In genomic region chr3:154570029-154570575, GRCm38 (mm10) we compare ENCODE assay signal across 11 mouse cellular contexts. TPM values are rescaled to one million over a fixed set of nuclear protein-coding genes. Genes with fewer than 3 reads are reported as not detected.
A peak's percentile ranks its signal among the peaks of the same experiment; 100 is the strongest.
DNase-seq lines count a peak whose midpoint lies in the region; ATAC-seq lines count a peak whose summit lies in the region.
"Had no signal": no experiment of that assay in that cellular context is flagged by ENCODE, and none has a peak within 500 bp of the region (broad histone marks: within the 10 kb centered on the region; RNA-seq: fewer than 3 reads in every experiment).

No protein-coding gene starts in this region.

- no peak overlapping the region for H3K27ac ChIP-seq in lung, embryonic 15.5 days
- H3K27ac ChIP-seq in hindbrain, embryonic 14.5 days: no peak overlapping the region
- H3K27ac ChIP-seq in neural tube, embryonic 15.5 days (replicated peaks): no peak overlapping the region

- WGBS in lung, embryonic 15.5 days: 48% methylated on average over 14 of the region's 14 CpGs
- 23% methylated on average over 14 of the region's 14 CpGs for WGBS in hindbrain, embryonic 14.5 days
- 19% methylated on average over 14 of the region's 14 CpGs for WGBS in neural tube, embryonic 15.5 days

- no peak for ATAC-seq in lung, embryonic 15.5 days (ENCODE audit: borderline replicate concordance, extremely low read depth, low FRiP score, low TSS enrichment)
- ATAC-seq in hindbrain, embryonic 14.5 days (ENCODE audit: low FRiP score): no peak
- ATAC-seq in neural tube, embryonic 15.5 days (ENCODE audit: low FRiP score): no peak

- no peaks in the 10 kb centered on the region for H3K36me3 ChIP-seq in lung, embryonic 15.5 days
- H3K36me3 ChIP-seq in hindbrain, embryonic 14.5 days (replicated peaks; ENCODE audit: control insufficient read depth, insufficient read depth): no peaks in the 10 kb centered on the region
- no peaks in the 10 kb centered on the region for H3K36me3 ChIP-seq in neural tube, embryonic 15.5 days
- H3K36me3 ChIP-seq: G1E had no signal

- no peaks in the 10 kb centered on the region for H3K4me1 ChIP-seq in lung, embryonic 15.5 days
- peaks cover 6% of the 10 kb centered on the region; the same call in 1 of the 2 replicates for H3K4me1 ChIP-seq in hindbrain, embryonic 14.5 days (replicated peaks; ENCODE audit: control insufficient read depth, insufficient read depth, low read length)
- H3K4me1 ChIP-seq in neural tube, embryonic 15.5 days: peaks cover 15% of the 10 kb centered on the region

- peaks cover 25% of the 10 kb centered on the region for H3K27me3 ChIP-seq in lung, embryonic 15.5 days
- H3K27me3 ChIP-seq in hindbrain, embryonic 14.5 days (ENCODE audit: control insufficient read depth, insufficient read depth, low read length): peaks cover 3% of the 10 kb centered on the region; the same call in 1 of the 2 replicates
- 0 out of 2 replicates have a peak, but pooled peaks cover 4% of the 10 kb centered on the region for H3K27me3 ChIP-seq in neural tube, embryonic 15.5 days (replicated peaks)

- H3K9me3 ChIP-seq in lung, embryonic 15.5 days: no peaks in the 10 kb centered on the region
- H3K9me3 ChIP-seq in hindbrain, embryonic 14.5 days (ENCODE audit: control insufficient read depth, low read length): no peaks in the 10 kb centered on the region
- no peaks in the 10 kb centered on the region for H3K9me3 ChIP-seq in neural tube, embryonic 15.5 days (replicated peaks)
- H3K9me3 ChIP-seq: G1E had no signal

- intact Hi-C loops in left cerebral cortex, postnatal 25 days (cut with DNase I): loop anchor here (5.0 kb wide), 1 partner anchor 608 kb away; no protein-coding TSS in a partner anchor

- no peak overlapping the region for H3K4me3 ChIP-seq in lung, embryonic 15.5 days
- H3K4me3 ChIP-seq in hindbrain, embryonic 14.5 days (replicated peaks; ENCODE audit: low read length): no peak overlapping the region
- H3K4me3 ChIP-seq in neural tube, embryonic 15.5 days (replicated peaks): no peak overlapping the region

- H3K9ac ChIP-seq in lung, embryonic 15.5 days: no peak overlapping the region
- no peak overlapping the region for H3K9ac ChIP-seq in hindbrain, embryonic 14.5 days
- no peak overlapping the region for H3K9ac ChIP-seq in neural tube, embryonic 15.5 days (replicated peaks)

- peak overlapping the region; percentile 47 for H3K4me2 ChIP-seq in lung, embryonic 15.5 days
- H3K4me2 ChIP-seq in hindbrain, embryonic 14.5 days (replicated peaks): peak overlapping the region; percentile 34
- peak overlapping the region; percentile 52 for H3K4me2 ChIP-seq in neural tube, embryonic 15.5 days

- DNase-seq in gastrocnemius, adult 18-20 months (ENCODE audit: low spot score): peak; percentile 21
- DNase-seq in gastrocnemius, adult 8-10 months (ENCODE audit: low spot score in 2 of 2): no peak
- no peak for DNase-seq in lung, postnatal 36 days
- no peak for DNase-seq in hindbrain, embryonic 14.5 days (ENCODE audit: low spot score)
- DNase-seq in right cerebral cortex, postnatal 36 days (ENCODE audit: low spot score in 2 of 2): no peak
- DNase-seq in left cerebral cortex, postnatal 25 days (ENCODE audit: low spot score in 2 of 2): no peak
- DNase-seq: lung, adult 2 months; thymus, postnatal 25 days had no signal

RNA-seq across cellular contexts. Expression of gene Cryz, which starts 26.4 kb away (rescaled TPM):
- total RNA-seq in gastrocnemius, adult 18-20 months (2021): 10 to 100 TPM; 17.9 to 19.2 TPM
- 10 to 100 TPM; 12.6 to 14.9 (median 14.3) TPM for total RNA-seq in gastrocnemius, adult 8-10 months (2022)
- polyA plus RNA-seq in lung, embryonic 15.5 days (2015; fragmentation: Nextera tagmentation; extraction: Ambion mirVana): 15.9 and 16.8 TPM in 2 replicates
- polyA plus RNA-seq in hindbrain, embryonic 14.5 days (2014; fragmentation: Nextera tagmentation; extraction: Ambion mirVana): 9.5 and 9.6 TPM in 2 replicates
- 7.7 and 10.2 TPM in 2 replicates for polyA plus RNA-seq in neural tube, embryonic 15.5 days (2015; fragmentation: Nextera tagmentation; extraction: Ambion mirVana)
- total RNA-seq in left cerebral cortex, postnatal 25 days (2021): 10 to 100 TPM; 19.2 TPM

RNA-seq across cellular contexts. Expression of gene Tyw3, which starts 26.8 kb away (rescaled TPM):
- 1 to 10 TPM; 3.1 TPM for total RNA-seq in gastrocnemius, adult 18-20 months (2021)
- total RNA-seq in gastrocnemius, adult 8-10 months (2022): 1 to 10 TPM; 2.0 to 4.2 (median 2.6) TPM
- polyA plus RNA-seq in lung, embryonic 15.5 days (2015; fragmentation: Nextera tagmentation; extraction: Ambion mirVana): 13.5 and 16.0 TPM in 2 replicates
- polyA plus RNA-seq in hindbrain, embryonic 14.5 days (2014; fragmentation: Nextera tagmentation; extraction: Ambion mirVana): 12.9 and 13.0 TPM in 2 replicates
- polyA plus RNA-seq in neural tube, embryonic 15.5 days (2015; fragmentation: Nextera tagmentation; extraction: Ambion mirVana): 12.7 and 13.9 TPM in 2 replicates
- 10 to 100 TPM; 12.0 to 14.9 TPM for total RNA-seq in left cerebral cortex, postnatal 25 days (2021)
